Mouse (Mus musculus) frontal cortex, adult (tissue): ENCODE data around the gene Trip11.

ENCODE experiments used
- ATAC-seq: cut with Nextera tagmentation; 2 replicates; pipeline ENCODE4 v1.9.2; 2017; ENCODE audit warnings: mild to moderate bottlenecking, moderate library complexity, mixed read lengths; ENCODE audit not compliant: low TSS enrichment

Trip11 gene

GRCm38 (mm10) chr12:101897113-101897512 is 16.0 kb downstream of the Trip11 start:
- ATAC-seq: no peak

GRCm38 (mm10) chr12:101893296-101893695 is 19.8 kb downstream of the Trip11 start:
- ATAC-seq: peak; percentile 93

DNA sequence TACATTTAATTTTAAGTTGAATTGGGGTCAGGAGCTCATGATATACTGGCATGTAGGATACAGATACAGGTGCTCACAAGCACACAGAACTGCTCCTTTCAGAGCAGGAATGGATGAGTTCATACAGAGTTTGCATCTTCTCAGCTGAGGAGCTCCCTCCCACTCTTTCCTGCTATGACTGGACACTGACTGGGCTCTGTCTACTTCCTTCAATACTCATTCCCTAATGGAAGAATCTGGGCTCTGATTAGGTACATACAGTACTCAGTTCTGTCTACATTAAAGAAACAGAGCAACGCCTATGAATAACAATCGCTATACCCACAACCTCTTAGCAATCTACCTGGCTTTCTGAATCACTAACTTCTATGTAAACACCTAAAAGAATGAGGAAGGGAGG is 20.2 kb downstream of the Trip11 start:
- ATAC-seq: peak; percentile 57

- ATAC-seq: no peak
Measured at GRCm38 (mm10) chr12:101891066-101891465, 22.0 kb downstream of the Trip11 start.

- ATAC-seq: no peak
Measured at GRCm38 (mm10) chr12:101889351-101889750, 23.7 kb downstream of the Trip11 start.

- ATAC-seq: no peak
Measured at GRCm38 (mm10) chr12:101888312-101888711, 24.8 kb downstream of the Trip11 start.

- ATAC-seq: no peak
Measured at GRCm38 (mm10) chr12:101884926-101885325, 28.1 kb downstream of the Trip11 start.

GRCm38 (mm10) chr12:101876374-101876773 is 36.7 kb downstream of the Trip11 start:
- no peak for ATAC-seq

DNA sequence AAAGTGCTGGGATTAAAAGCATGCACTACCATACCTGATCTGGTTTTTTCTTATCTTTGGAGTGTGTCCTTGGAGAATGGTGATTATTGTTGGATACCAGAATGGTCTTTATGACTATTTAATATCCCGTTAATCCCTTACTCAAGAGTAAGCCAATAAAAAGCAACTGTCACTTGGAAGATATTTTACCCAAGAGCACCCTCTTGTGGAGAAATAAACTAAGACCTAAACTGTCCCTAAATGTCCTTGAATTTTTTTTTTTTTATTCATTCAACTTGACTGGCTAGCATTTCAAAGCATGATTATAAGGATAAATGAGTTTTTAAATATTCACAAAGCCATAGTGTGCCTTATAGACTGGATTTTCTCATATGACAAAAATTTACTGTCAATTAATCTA is 38.0 kb downstream of the Trip11 start:
- ATAC-seq: no peak

DNA sequence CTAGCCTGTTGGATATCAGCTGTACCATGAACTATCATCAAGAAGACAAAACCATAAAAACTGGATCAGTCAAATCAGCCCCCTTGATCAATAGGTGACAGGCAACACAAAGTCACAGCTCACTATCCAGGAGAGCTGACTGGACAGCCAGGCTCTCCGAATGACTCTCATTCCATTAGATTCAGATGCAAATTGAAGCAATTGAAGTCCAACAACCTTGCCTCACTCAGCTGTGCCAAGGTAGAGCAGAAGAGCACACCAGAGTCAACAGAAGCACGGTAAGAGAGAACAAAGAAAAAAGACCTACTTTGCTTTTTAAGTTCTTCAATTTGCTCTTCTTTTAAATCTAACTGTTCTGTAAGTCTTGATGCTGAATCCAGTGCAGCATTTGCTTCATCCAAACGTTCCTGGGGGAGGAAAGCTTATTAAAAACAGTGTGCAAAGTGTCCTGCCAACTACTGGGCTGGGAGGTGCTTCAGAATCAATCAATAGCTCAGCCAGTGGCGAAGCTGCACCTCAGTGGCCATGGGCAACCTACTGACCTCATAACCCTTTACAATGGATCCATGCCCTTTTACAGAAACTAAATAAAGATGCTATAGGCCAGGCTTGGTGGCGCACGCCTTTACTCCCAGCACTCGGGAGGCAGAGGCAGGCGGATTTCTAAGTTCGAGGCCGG is 50.6 kb downstream of the Trip11 start:
- no peak for ATAC-seq

DNA sequence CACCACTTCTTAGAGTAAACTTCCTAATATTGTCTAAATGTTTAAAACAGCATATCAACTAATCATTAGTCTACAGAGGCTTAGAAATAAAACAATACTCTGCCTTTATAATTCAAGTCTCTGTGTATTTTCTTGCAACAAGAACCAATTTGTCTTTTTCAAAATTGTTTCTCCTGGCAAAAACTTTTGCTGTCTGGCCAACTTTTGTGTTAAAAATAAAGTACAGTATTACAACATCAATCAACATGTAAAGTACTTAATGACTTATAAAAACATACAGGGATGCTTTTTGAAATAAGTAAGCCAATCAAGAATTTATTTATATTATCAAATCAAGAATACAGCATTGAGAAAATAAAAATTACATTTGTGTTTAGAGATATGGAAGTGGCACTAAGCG is 52.8 kb downstream of the Trip11 start:
- ATAC-seq: no peak

GRCm38 (mm10) chr12:101858011-101858410 is 55.1 kb downstream of the Trip11 start:
- ATAC-seq: no peak

DNA sequence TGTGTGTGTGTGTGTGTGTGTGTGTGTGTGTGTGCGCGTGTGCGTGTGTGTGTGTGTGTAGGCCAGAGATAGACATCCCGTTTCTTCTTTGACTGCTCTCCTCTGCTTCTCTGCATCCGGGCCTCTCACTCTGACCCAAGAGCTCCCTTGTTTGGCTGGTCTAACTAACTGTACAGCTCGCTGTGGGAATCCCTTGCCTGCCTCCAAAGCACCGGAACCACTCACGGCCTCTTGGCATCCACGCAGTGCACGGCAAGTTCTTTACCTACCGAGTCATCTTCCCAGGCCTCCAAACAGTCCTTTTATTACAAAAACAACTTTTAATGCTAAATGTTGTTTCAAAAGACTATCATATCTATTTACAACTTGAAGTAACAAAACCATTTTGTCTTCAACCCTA is 58.7 kb downstream of the Trip11 start:
- no peak for ATAC-seq

DNA sequence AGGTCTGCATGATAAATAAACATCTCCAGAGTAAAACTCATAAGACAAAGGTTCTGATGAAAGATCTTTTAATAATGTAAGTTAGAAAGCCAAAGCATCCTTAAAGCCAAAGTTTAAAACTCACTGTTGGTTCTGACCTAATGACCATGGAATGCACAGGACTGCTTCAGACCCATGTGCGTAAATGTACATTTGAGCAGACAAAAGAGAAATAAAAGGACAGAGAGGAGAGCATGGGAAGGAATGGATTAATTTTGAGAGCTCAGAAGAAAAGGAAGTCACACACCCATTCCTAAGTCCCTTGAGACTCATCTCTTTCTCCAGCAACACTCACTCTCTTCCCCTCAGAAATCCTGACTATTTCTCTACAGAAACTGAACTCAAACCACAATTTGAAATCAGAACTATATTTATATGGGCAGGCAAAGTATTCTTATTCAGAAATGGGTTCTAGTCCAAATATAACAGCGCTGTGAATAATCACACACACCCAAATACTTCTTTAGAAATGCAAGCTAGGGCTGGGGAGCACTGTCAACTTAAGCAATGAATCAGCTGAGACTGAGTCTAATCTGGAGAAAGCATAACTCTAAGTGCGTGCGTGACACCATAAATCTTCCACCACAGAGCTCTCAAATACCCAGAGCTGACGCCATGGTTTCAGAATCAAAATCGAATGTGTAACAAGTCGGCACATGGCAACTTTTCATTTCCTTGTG is 61.1 kb downstream of the Trip11 start:
- peak; percentile 90 for ATAC-seq

DNA sequence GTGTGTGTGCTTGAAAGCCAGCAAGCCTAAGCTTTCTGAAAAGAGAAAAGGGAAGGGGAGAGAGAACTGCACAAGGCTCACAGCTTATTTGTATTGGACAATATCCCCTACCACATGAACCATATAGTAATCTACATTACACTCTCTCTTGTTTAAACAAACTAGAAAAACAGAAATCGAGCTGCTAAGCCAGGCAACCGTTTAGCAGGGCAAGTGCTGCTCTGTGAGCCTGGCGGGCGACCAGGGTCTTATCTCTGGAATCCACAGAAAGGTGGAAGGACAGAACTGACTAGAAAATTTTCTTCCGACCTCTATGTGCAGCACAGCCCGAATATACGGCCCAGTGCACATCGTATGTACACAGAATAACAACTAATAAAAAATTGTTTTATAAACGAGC is 61.8 kb downstream of the Trip11 start:
- ATAC-seq: no peak

DNA sequence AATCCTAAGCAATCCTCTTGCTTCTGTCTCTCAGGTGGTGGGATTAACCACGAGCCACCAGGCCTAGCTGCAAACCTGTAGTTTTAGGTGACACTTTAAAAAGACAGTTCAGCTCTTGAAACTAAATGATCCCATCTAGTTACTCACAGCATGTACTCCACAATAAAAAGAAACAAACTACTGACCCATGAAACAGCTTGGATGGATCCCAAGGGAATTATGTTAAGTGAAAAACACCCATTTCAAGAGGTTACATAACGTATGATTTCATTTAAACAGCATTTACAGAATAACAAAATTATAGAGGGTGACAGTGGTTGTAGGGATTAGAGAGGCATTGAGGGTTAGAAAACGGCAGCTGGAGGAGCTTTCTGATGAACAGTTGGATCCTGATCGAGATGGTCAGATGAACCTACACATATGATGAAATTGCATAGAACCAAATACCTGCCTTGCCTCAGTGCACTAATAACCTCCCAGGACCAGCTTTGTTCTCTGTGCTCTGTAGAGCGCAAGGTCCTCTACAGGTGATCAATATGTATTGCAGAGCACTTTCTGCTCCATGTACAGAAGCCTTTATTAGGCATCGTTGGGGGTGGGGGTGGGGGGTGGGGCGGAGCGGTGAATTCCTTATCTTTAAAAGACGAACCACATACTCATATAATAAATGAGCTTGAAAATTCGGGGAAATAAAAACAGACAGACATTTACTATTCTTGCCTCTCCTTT is 76.4 kb downstream of the Trip11 start:
- no peak for ATAC-seq

GRCm38 (mm10) chr12:101834715-101835114 is 78.4 kb downstream of the Trip11 start:
- ATAC-seq: no peak

DNA sequence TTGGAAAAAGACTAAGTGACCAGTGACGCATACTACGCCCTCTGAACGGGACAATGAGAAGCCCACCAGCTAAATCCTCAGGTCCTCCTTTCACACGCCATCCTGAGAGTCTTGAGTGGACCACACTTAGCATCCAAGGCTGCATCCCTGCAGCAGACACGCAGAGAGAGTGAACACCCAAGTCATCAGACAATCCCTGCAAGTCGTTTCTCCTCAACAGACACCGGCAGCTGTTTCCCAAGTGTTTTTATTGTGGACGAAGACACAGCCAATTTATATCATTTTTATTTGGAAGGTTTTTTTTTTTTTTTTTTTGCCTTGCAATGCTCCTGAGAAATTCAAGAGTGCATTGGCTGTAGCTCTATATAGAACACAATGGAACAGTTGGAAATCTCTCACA is 79.3 kb downstream of the Trip11 start:
- ATAC-seq: no peak

DNA sequence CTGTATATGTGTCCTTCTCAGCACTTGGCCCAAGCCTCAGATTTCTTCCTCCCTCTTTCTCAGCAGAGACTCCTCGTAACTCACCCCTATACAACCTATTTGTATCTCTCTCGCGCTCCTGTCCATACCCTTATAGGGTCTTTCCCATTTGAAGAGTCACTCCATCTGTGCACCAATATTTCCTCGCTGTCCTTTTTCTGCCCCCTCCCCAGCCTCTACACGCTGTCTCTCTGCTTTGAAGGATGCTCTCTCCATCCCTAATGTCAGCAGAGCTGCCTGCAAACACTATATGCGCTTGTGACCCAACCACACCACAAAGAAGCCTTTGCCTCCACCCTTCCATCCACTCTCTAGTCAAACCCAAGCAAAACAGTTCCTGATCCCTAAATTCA is 80.0 kb downstream of the Trip11 start:
- no peak for ATAC-seq

DNA sequence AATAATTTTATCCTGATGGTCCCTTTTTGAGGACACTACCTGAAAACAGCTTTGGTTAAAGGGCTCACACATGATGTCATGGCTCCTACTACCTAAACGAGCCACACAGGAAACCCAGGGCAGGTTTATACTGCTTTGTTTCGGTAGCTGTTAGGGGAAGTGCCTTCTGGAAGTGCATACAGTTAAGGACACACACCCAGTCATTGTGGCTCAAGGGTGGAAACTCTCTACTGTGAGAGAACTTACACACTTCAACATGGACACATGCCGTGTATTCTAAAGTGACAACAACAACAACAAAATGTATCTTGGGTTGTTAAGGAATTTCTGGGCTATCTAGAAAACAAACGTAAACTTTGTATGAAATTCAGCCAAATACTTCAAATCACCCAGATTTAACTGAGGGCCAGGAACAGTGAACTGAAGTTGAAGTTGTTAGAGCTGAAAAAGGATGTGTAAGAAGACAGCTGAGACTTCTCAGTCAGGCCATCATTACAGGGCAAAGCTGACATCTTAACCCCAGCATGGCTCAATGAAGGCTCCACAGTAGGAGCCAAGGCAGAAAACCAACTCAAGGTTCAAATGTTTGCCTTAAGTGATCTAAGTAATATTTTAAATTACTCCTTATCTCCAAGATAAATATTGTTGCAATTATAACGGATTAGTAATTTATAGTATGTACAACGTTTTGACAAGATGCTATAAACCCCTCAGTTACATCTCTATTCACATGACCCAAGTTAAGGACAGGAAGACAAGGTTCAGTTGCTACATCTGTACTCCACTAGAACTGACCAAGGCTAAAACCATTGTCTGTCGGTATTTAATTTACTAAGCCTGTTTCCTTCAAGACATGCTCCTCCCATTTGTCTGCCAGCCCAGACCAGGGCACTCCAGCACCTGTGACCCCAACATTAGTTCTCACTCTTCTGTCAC is 80.6 kb downstream of the Trip11 start:
- no peak for ATAC-seq

- ATAC-seq: 0 out of 2 replicates have a peak, but pooled peaks have one; percentile 23
Measured at GRCm38 (mm10) chr12:101831221-101831620, 81.8 kb downstream of the Trip11 start.

DNA sequence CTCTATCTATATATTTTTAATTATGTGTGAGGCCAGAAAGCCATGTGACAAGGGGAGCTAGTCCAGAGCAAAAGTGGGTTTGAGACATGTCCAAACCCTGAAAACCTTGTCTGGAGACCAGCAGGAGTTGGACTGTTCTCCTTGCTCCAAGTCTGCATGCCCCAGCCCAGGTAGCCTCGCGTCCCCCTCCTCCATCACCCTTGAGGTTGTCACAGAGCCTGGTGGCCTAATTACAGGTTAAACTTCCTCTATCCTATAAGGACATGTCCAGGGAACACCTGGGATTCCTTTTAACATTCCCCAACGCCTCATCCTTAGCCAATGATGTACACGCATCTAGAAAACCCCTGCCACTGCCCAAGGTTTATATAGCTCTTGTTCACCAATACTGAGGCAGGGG is 89.9 kb downstream of the Trip11 start:
- ATAC-seq: no peak
